Mouse (Mus musculus): ENCODE results near the gene Tmtc4.

The Tmtc4 gene

DNA sequence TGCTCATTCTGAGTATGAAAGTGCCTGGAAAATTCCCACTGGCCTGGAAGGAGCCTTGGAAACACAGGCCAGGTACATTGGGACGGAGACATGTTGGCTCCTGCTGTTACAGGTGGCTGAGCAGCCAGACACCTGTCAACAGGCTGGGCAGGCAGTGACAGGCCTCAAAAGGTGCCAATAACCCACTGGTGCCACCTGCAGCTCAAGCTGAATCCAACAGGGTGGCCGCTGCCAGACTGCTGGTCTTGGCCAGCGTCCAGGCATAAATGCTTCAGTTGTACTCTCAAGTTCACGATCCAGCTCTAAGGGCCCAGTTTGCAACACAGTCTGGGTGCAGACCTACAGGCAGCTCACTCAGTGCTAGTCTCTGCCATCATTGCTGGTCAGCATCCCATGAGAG lies 81.0 kb downstream of the Tmtc4 start:
- peak; percentile 28 for DNase-seq (ENCODE audit: low read depth)

DNA sequence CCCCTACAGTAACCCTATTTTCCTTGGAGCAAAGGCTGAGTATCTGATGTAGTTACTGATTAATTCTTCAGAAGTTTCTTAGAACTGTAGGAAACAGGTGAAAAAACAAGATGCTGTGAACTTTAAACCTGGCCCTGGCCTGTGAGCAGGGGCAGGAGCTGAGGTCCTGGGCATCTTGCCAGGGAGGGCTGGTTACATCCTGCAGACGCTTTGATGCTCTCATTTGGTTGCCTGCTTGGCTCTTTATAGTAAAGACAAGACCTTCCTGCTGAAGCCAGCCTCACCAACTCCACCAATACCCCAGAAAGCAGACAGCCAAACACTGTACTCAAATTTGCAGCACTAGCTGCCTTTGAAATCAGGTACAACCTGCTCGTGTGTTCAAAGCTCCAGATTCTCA lies 81.7 kb downstream of the Tmtc4 start:
- DNase-seq (ENCODE audit: low read depth): peak; percentile 90

DNA sequence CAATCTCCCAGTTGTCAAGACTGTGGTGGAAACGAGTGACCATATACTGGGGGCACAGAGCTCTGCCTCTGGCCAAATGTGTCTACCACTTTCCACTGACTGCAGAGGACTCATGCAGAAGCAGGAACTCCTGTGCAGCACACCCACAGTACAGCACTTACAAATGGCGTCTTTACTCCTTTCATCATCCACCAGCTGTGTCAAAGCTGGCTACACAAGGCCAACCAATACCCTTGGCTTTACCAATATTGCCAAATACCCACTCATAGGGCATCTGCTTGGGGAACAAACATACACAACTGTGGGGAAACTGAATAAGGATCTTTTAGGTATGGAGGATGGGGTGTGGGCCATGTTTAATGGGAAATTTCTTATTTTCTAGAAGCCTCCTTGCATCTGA lies 82.1 kb downstream of the Tmtc4 start:
- no peak for DNase-seq (ENCODE audit: low read depth)

DNA sequence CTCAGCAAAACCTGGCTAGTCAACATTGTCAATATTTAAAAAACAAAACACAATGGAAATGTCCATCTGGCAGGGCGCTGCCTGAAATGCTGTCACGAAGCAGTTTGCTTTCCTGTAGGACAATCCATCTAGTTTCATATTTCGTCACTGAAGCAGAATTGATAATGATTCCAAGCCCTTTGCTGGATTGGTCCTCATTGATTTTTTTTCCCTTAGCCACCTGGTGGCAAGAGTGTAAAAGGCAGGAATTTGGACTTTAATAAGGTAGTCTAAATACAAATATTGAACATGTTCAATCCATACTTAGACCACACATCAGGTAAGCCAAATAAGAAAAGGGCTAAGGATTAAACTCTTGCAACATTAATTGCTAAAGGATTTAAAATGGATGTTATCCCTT lies 82.7 kb downstream of the Tmtc4 start:
- DNase-seq (ENCODE audit: low read depth): no peak

DNA sequence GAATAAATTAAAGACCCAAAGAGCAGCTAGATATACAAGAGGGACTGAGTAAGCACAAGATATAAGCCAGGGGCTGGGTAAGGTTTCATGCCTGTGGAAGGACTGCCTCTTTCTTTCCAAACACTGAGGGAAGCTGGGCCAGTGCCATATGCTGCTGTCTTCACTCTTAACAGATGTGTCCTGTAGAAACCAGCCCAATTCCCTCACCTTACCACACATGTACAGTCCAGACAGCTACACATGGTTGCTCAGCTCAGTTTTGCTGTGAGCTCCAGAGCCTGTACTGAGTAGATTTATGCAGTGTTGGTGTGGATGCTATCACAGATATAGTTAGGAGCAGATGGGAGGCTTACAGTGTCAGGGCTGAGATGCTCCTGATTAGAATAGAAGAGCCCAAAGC lies 83.2 kb downstream of the Tmtc4 start:
- no peak for DNase-seq (ENCODE audit: low read depth)

DNA sequence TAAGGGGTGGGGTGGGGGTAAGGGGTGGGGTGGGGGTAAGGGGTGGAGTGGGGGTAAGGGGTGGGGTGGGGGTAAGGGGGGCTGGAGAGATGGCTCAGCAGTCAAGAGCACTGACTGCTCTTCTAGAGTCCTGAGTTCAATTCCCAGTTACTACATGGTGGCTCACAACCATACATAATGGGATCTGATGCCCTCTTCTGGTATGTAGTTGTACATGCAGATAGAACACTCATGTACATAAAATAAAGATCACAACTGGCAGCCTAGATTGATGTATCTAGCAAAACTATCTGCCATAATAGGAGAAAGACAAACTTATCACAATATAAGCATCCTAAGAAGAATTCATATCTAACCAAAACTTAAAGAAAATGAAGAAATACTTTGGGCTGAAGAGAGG lies 85.3 kb downstream of the Tmtc4 start:
- no peak for DNase-seq (ENCODE audit: low read depth)

DNA sequence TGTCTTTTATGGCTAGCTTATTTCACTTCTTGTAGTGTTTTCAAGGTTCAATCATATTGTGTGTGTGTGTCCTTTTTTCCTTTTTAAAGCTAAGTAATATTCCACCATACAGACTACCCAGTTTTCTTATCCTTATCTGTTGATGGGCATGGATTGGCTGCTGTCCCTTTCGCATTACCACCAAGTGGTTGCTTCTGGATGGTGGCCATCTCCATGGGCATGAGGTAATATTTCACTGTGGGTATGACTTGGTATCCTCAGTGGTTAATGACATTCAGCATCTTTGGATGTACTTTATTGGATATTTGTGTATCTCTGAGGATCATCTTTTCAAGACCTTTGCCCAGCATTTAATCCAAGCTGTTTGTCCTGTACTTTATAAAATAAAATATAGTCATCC lies 87.7 kb downstream of the Tmtc4 start:
- no peak for DNase-seq (ENCODE audit: low read depth)

DNA sequence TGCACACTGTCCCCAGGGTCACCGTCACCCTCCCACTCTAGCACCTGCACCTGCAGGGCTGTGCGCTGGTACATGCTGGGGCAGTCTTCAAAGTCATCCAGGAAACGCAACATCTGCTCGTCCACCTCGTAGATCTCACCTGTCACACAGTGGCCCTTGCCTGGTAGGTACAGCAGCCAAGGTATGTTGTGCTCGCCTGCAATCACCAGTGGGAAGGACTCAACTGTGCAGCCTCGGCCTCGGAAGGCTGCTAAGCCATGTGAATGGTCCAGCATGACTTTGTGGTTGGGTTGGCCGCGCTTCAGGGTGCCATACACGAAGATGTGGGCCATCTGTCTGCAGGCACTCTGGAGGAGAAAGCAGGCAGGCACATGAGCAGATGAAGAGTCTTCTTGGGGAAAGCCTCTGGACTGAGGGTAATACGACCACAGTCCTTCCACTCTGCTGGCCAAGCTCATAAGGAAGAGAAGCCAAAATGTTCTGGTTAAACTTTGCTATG lies 92.3 kb downstream of the Tmtc4 start:
- no peak for DNase-seq (ENCODE audit: low read depth)

DNA sequence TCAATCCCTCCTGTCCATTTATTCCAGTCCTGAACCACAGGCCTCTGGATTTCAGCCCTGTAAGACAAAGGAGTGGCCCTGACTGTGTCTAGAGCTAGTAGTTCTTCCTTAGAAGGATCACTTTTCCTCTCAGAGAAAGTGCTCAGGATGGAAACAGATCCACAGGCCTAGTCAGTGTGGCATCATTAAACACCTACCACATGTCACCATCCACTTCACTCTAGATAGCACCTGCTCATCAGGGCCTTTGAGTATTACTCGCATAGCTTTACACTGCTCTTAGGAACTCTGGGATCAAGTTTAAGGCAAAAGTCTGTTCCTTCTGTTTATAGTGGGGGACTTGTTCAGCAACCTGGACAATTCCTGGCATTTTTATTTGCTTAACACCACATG lies 95.4 kb downstream of the Tmtc4 start:
- no peak for DNase-seq (ENCODE audit: low read depth)

DNA sequence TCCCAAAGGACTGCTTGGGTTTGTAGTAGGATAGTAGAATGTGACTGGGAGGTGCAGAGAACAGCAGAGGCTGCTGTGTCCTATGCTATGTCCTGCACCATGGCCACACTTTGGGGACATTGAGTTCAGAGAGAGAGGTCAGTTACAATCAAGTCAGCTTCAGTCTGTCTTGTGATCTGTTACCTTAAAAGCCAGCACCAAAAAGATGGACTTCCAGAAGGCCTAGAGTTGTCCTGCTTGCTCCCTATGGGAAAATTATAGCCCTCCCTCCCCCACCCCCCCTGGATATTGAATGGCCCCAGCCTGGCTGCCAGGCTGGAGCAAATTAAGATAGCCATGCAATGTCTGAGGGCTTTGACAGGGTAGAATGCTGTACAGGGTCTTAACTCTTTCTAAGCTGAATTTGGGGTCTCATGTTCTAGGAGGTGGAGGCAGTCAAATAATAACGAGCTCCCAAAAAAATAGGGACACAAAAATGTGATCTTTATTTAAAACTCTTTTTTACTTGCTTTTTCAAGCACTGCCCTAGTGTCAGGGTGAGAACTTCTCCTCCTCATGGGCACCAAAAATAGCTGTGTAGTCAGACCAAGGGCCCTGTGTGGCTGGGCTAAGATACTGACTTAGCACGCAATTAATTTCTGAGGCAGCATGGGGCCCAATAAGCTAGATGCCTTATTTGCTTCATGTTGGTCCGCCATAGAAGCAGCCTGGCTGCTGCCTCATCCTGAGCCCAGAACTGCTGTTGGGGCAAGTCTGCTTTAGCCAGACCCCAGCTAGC lies 95.9 kb downstream of the Tmtc4 start:
- DNase-seq (ENCODE audit: low read depth): no peak

DNA sequence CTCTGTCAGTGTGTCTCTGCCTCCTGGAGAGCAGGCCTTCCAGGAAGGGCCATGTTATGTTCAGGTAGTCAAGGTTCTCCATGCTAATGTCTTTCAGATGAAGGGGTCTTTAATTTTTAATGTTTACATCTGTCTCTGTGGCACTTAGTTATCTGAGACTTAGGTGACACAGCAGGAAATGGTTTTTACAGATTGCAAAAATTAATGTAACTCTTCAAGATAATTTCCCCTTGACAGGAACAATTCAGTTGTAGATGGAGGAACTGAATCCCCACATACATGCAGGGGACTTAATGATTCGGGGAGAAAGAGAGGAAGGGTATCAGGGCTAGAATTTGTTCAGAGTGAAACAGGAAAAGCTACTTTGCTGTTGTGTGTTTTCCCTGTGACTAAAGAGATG lies 96.6 kb downstream of the Tmtc4 start:
- DNase-seq (ENCODE audit: low read depth): no peak

DNA sequence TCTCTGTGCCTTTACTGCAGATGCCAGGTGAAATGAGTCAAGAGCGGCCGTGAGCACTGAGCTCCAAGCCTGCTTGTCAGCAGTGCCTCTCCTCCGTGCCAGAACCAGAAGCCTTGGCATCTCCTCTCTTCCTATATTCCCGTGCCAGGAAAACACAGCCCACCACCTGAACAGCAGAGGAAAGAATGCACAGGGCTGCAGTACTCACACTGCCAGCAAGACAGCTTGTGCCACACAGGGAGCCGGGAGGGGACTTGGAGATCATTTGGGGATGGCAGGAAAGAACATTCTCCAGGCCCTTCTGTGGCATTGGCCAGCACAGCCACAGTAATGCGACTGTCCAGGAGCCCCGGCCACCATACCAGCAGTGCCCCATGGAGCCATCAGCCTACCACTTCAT lies 97.9 kb downstream of the Tmtc4 start:
- no peak for DNase-seq (ENCODE audit: low read depth)

DNA sequence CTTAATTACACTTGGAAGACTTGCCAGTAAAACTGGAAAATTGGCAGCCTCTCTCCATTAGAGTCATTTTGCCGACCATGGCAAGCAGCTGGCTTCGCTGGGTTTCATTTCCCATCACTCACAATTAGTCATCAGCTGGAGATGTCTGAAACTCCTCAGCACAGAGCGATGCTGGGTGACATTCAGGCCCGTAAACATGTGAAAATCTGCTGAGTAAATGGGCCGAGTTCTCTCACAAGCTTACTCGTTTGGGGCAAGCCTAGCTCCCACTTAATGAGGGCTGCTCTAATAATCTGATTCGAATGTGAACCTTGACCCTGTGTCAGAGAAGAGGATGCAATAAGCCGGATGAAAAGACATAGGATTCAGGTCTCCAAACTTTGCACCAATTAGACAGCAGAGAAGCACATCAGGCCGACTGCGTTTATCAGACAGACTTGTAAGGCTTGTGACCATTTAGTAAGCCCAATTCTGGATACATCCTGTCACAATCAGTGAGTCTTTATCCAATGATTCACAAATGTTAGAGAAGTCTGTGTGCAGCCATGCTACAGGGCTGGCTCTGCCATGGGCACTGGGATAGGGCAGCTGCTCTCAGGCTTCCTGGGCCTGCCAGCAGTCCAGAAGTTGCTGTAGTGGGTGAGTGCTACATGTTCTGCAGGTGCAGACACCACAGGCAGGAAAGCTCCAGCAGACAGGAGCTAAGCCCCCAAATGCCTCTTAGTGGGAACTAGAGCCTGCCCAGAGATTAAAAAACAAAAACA lies 99.8 kb downstream of the Tmtc4 start:
- DNase-seq (ENCODE audit: low read depth): no peak

DNA sequence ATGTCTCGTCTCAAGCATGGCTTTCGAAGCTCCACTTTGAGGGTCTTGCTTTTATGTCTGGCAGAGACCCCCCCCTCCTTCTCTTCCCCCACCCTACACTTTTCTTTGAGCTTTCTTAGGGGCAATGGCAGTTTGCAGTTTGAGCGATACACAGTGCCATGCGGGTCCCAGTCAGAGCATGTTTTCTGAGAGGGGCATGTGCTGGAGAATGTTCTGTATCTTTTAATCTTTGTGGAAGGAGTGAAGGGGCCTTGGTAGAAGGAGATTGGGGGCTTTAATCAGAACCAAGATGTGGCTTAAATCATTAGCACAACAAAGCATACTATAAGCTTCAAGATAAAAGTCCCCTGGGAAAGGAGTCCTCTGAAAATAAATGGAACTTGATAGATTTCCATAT lies 100.4 kb downstream of the Tmtc4 start:
- DNase-seq (ENCODE audit: low read depth): no peak

DNA sequence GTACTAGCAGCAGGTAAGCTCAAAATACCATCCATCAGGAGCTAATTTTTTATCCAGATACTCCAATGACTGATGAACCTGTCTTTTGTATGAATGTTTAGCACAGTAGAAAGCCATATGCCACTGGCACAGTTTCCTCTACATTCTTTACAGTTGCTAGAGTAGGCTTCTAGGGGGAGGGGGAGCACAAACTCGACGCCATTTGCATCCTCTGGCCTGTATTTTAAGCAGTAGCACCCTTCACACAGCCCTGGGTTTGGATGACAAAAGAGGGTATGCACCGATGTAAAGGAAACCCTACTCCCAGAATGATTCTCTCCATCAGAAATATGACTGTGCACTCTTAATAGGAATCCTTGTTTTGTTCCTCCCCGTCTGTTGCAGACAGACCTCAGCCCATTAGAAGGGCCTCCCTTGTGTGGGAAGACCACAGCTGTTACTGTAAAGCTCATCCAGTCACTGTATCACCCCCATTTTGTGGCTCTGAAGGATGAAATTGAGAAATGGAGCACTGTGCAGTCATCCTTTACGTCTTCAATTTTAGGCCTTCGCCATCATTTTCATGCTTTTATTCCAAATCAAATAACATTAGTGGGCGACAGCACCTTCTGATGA lies 100.9 kb downstream of the Tmtc4 start:
- DNase-seq (ENCODE audit: low read depth): no peak

DNA sequence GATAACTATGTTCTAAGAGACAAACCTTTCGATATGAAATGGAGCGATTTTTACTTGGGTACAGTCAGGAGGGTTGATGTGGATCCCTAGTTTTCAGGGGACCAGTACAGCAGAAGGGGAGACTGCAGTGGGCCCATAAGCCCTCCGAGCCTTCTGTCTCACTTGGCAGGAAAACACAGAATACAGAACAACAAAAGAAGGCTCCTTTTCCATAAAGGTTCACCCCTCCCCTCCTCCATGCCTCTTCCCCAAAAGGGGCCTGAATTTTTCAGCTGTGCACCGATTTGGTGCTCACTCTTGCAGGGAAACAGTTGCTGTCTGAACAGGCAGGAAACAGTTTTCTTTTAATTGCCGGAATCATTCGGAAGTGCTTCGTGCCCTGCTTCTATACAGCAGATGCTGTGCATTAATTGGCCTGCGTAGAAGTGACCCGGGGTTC lies 101.6 kb downstream of the Tmtc4 start:
- DNase-seq (ENCODE audit: low read depth): no peak

DNA sequence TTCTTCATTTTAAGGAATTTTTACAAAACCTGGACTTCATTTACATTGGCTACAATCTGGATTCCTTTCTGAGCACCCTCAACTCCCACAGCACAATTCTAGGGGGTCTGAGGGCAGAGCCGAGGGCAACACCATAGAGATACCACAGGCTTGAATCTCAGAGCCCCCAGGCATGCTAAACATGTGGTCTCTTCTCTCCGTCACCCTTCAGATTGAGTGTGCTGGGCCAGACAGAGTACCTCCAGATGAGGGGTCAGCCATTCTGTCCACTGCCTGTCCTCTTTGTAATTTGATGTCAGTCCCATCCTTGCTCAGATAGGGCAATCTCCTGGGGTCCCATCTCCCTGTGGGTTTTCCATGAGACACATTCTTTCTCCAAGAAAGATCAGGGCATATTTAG lies 102.1 kb downstream of the Tmtc4 start:
- no peak for DNase-seq (ENCODE audit: low read depth)

DNA sequence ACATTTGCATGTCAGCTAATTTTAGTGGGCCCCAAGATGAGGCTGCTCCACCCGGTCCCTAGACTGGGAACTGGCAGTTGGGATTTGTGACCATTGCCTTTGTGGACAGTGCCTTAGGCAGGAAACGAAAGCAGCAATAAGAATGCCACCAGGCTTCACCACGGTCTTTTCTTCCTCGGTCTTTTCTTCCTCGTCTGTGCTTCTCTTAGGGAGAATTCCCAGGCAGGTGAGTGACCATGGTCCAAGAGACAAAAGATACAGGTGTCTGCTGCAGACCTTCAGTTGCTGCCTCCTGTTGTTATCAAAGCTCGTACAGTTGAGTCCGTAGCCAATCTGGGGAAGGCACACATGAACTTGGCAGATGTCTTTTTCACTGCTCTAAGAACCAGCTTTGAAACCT lies 103.5 kb downstream of the Tmtc4 start:
- no peak for DNase-seq (ENCODE audit: low read depth)

DNA sequence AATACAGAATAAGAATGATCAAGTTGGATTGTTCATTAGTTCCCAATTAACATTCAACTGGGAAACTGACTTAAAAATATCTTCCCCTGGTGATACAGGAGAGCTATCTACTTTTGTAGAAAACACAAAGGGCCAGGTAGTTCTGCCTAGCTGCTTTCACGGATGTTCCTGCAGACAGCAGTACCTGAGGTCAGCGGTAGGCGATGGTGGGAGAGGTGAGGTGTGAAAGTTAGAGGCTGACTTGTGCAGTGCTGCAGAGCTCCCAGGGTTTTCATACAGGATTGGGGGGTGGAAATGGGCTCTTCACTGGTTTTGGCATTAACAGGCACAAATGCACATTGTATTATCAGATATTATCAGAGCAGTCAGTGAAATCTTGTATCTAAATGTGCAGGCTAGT lies 106.0 kb downstream of the Tmtc4 start:
- DNase-seq (ENCODE audit: low read depth): no peak

DNA sequence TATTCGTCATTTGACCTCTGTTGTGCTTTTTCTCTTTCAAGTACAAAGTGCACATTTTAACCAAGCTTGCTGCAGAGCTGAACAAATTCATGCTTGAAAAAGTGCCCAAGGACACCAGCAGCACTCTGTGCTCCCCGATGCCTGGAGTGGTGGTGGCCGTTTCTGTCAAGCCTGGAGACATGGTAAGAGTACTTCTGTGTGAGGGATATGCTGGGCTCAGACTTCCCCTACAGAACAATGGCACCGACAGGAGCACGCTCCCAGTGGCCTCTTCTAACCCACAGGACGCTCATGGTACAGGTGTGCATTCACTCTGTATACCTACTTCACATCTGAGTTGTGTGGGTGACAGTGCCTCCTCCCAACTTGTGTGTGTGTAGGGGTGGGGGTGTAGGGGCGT lies 107.1 kb downstream of the Tmtc4 start:
- DNase-seq (ENCODE audit: low read depth): no peak

DNA sequence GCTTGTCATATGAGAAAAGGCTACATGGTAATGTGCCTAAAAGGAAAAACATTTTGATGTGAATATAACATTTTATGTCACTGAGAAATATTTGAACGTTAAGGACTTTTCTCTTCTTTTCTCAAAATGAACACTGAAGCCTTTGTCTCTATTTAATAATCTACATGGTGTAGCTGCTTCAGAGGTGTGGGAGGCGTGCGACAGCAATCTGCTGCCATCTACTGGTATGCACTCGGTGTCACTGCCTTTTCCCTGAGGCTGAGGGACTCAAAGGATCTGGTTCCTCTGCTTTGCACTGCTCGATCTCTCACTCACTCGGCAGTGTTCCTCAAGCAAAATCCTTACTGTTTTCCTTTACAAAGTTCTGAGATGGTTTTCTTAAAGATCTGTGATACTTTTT lies 107.7 kb downstream of the Tmtc4 start:
- DNase-seq (ENCODE audit: low read depth): peak; percentile 84

DNA sequence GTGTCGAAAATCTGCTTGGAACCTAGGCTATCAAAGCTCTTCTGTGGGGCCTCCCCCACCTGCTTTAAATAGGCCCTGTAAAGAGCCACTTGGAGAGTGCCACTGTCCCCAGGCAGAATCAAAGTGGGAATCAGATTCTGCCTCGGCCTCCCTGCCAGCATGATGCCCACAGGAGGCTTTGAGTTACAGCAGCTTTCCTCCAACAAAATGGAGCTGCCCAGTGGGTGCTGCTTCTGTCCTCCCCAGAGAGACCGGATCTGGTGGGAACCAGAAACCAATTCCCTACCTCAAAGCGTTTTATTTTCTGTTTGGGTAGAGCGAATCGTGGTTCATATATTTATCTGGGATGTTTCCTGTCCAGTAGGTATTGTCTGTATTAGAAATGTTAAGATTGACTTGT lies 108.2 kb downstream of the Tmtc4 start:
- DNase-seq (ENCODE audit: low read depth): no peak

DNA sequence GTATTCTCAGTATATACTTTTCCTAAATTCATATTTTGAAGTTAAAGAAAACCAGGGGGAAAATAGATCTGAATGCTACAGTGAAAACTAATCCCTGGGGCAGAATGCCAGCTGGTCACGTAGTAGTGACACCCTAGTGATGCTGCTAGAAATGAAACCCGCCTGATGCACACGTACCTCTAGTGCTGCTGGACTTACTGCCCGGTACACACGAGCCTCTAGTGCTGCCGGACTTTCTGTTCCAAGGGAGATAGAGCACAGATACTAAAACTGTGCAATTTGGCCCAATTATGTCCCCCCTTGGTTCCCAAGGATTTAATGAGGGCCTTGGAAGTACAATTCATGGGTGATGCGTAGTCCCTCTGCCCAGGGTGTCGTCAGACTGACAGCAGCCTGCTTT lies 108.8 kb downstream of the Tmtc4 start:
- no peak for DNase-seq (ENCODE audit: low read depth)
